Mouse (Mus musculus) MEL (cell line): ENCODE measurements at regions not wholly inside any gene's neighbourhood (a gene's known extent, or its start where the extent isn't known, plus 50 kb on each side); places are given as distances from the start of the nearest gene placed in this dataset.

Experiments
- DNase-seq: peaks from one replicate; pipeline ENCODE4 v3.0.0; 2011; ENCODE audit warnings: low read depth, low spot score
- H3K27ac ChIP-seq: 2 replicates; pipeline ENCODE4 v1.5.1; 2012; ENCODE audit warnings: low read depth, mild to moderate bottlenecking, control low read depth, low read length, moderate library complexity; ENCODE audit not compliant: control insufficient read depth
- H3K27me3 ChIP-seq, 2 experiments: fragments of 150-350 bp in 1 of 2; sonication (generic) in 1 of 2; 2 replicates each; pipeline ENCODE4 v1.6.1; 2012; ENCODE audit warnings: low read length in 2 of 2, mild to moderate bottlenecking in 2 of 2, improper control_type of control experiment in 1 of 2, moderate library complexity in 1 of 2; ENCODE audit not compliant: insufficient read depth in 2 of 2, control insufficient read depth in 1 of 2
- H3K36me3 ChIP-seq, 2 experiments: 2 replicates each; pipeline ENCODE4 v1.6.1; 2012 to 2014; ENCODE audit warnings: low read length in 2 of 2, improper control_type of control experiment in 1 of 2, inconsistent platforms in 1 of 2, mild to moderate bottlenecking in 1 of 2; ENCODE audit not compliant: insufficient read depth in 2 of 2, control insufficient read depth in 1 of 2
- H3K4me1 ChIP-seq, 2 experiments: fragments of 150-350 bp in 1 of 2; sonication (generic) in 1 of 2; 2 replicates each; pipeline ENCODE4 v1.6.1; 2012; ENCODE audit warnings: low read length in 2 of 2, improper control_type of control experiment in 1 of 2, mild to moderate bottlenecking in 1 of 2; ENCODE audit not compliant: insufficient read depth in 2 of 2, control insufficient read depth in 1 of 2
- H3K4me3 ChIP-seq, 2 experiments: fragments of 150-350 bp in 1 of 2; sonication (generic) in 1 of 2; 2 replicates each; pipeline ENCODE4 v1.5.1; 2012; ENCODE audit warnings: low read depth in 2 of 2, low read length in 2 of 2, mild to moderate bottlenecking in 2 of 2, moderate library complexity in 2 of 2, control low read depth in 1 of 2, improper control_type of control experiment in 1 of 2; ENCODE audit not compliant: control insufficient read depth in 1 of 2, insufficient read depth in 1 of 2
- H3K79me2 ChIP-seq: 2 replicates; pipeline ENCODE4 v1.6.1; 2012; ENCODE audit warnings: mild to moderate bottlenecking, low read length, moderate library complexity; ENCODE audit not compliant: control insufficient read depth, poor library complexity, insufficient read depth
- H3K9ac ChIP-seq: 2 replicates; pipeline ENCODE4 v1.6.1; 2012; ENCODE audit warnings: low read depth, mild to moderate bottlenecking, control low read depth, low read length, moderate library complexity; ENCODE audit not compliant: control insufficient read depth, poor library complexity, severe bottlenecking
- H3K9me3 ChIP-seq: fragments of 150-350 bp; sonication (generic); replicated peaks from 2 replicates; pipeline ENCODE4 v1.6.1; 2012; ENCODE audit warnings: mild to moderate bottlenecking, low read length, improper control_type of control experiment, moderate library complexity; ENCODE audit not compliant: insufficient read depth
- BHLHE40 ChIP-seq: IDR thresholded peaks from 2 replicates; pipeline ENCODE4 v1.6.1; 2012; ENCODE audit warnings: low read depth, mild to moderate bottlenecking, inconsistent platforms, low read length, improper control_type of control experiment, borderline replicate concordance
- CHD2 ChIP-seq: IDR thresholded peaks from 2 replicates; pipeline ENCODE4 v1.6.1; 2011; ENCODE audit warnings: low read length, improper control_type of control experiment
- CTCF ChIP-seq, 3 experiments: IDR thresholded peaks in 2 of 3; conservative IDR thresholded peaks in 1 of 3; 2 replicates each; pipeline ENCODE4 v1.5.1; 2011 to 2012; ENCODE audit warnings: low read length in 3 of 3, low read depth in 2 of 3, mild to moderate bottlenecking in 2 of 3, improper control_type of control experiment in 1 of 3, inconsistent platforms in 1 of 3, mixed read lengths in 1 of 3, moderate library complexity in 1 of 3; ENCODE audit not compliant: control insufficient read depth in 1 of 3, insufficient read depth in 1 of 3, poor library complexity in 1 of 3, severe bottlenecking in 1 of 3
- E2F4 ChIP-seq: IDR thresholded peaks from 2 replicates; pipeline ENCODE4 v1.6.1; 2011; ENCODE audit warnings: low read depth, low read length, improper control_type of control experiment, borderline replicate concordance
- ELF1 ChIP-seq: IDR thresholded peaks from 2 replicates; pipeline ENCODE4 v1.6.1; 2014; ENCODE audit warnings: low read depth, mild to moderate bottlenecking, inconsistent platforms, low read length, improper control_type of control experiment, moderate library complexity
- EP300 ChIP-seq, 2 experiments: IDR thresholded peaks; 2 replicates each; pipeline ENCODE4 v1.6.1; 2011; ENCODE audit warnings: improper control_type of control experiment in 2 of 2, low read length in 2 of 2, low read depth in 1 of 2, mild to moderate bottlenecking in 1 of 2
- ETS1 ChIP-seq: IDR thresholded peaks from 2 replicates; pipeline ENCODE4 v1.6.1; 2012; ENCODE audit warnings: low read depth, mild to moderate bottlenecking, inconsistent platforms, low read length, improper control_type of control experiment, moderate library complexity
- HCFC1 ChIP-seq: IDR thresholded peaks from 2 replicates; pipeline ENCODE4 v1.6.1; 2012; ENCODE audit warnings: low read depth, mild to moderate bottlenecking, inconsistent platforms, low read length, improper control_type of control experiment, moderate library complexity
- JUND ChIP-seq: IDR thresholded peaks from 2 replicates; pipeline ENCODE4 v1.6.1; 2011; ENCODE audit warnings: low read depth, mild to moderate bottlenecking, improper control_type of control experiment, low read length
- KAT2A ChIP-seq: conservative IDR thresholded peaks from 2 replicates; pipeline ENCODE4 v1.6.1; 2012; ENCODE audit warnings: low read depth, low read length, improper control_type of control experiment, inconsistent platforms
- MAZ ChIP-seq: IDR thresholded peaks from 2 replicates; pipeline ENCODE4 v1.6.1; 2012; ENCODE audit warnings: low read depth, mild to moderate bottlenecking, inconsistent platforms, low read length, improper control_type of control experiment
- MXI1 ChIP-seq: IDR thresholded peaks from 2 replicates; pipeline ENCODE4 v1.6.1; 2011; ENCODE audit warnings: mild to moderate bottlenecking, low read depth, low read length, improper control_type of control experiment
- POLR2A ChIP-seq, 2 experiments: IDR thresholded peaks; 2 replicates each; pipeline ENCODE4 v1.6.1; 2011 to 2012; ENCODE audit warnings: low read length in 2 of 2, mild to moderate bottlenecking in 2 of 2, control low read depth in 1 of 2, improper control_type of control experiment in 1 of 2, low read depth in 1 of 2, moderate library complexity in 1 of 2; ENCODE audit not compliant: control insufficient read depth in 1 of 2, insufficient read depth in 1 of 2, poor library complexity in 1 of 2
- POLR2AphosphoS2 ChIP-seq: IDR thresholded peaks from 2 replicates; pipeline ENCODE4 v1.6.1; 2011; ENCODE audit warnings: low read length, improper control_type of control experiment
- POLR2AphosphoS5 ChIP-seq: IDR thresholded peaks from 2 replicates; pipeline ENCODE4 v1.6.1; 2012; ENCODE audit warnings: low read depth, borderline replicate concordance, mild to moderate bottlenecking, inconsistent platforms, low read length, moderate library complexity, mixed read lengths
- RAD21 ChIP-seq: IDR thresholded peaks from 2 replicates; pipeline ENCODE4 v1.6.1; 2011; ENCODE audit warnings: mild to moderate bottlenecking, low read depth, low read length, improper control_type of control experiment
- RCOR1 ChIP-seq: IDR thresholded peaks from 2 replicates; pipeline ENCODE4 v1.6.1; 2012; ENCODE audit warnings: low read depth, mild to moderate bottlenecking, inconsistent platforms, low read length, improper control_type of control experiment
- SIN3A ChIP-seq: IDR thresholded peaks from 2 replicates; pipeline ENCODE4 v1.6.1; 2012; ENCODE audit warnings: low read length, improper control_type of control experiment, inconsistent platforms
- SMC3 ChIP-seq: IDR thresholded peaks from 2 replicates; pipeline ENCODE4 v1.6.1; 2011; ENCODE audit warnings: low read depth, low read length, improper control_type of control experiment
- TAL1 ChIP-seq: IDR thresholded peaks from 2 replicates; pipeline ENCODE4 v1.6.1; 2012; ENCODE audit warnings: mild to moderate bottlenecking, inconsistent platforms, low read length, moderate library complexity, mixed read lengths
- UBTF ChIP-seq: IDR thresholded peaks from 2 replicates; pipeline ENCODE4 v1.6.1; 2012; ENCODE audit warnings: low read depth, mild to moderate bottlenecking, inconsistent platforms, low read length, improper control_type of control experiment, moderate library complexity, borderline replicate concordance; ENCODE audit not compliant: insufficient read depth
- USF1 ChIP-seq: IDR thresholded peaks from 2 replicates; pipeline ENCODE4 v1.6.1; 2014; ENCODE audit warnings: low read depth, mild to moderate bottlenecking, inconsistent platforms, low read length, improper control_type of control experiment, moderate library complexity
- ZC3H11A ChIP-seq: IDR thresholded peaks from 2 replicates; pipeline ENCODE4 v1.6.1; 2012; ENCODE audit warnings: low read depth, mild to moderate bottlenecking, inconsistent platforms, low read length, improper control_type of control experiment
- ZMIZ1 ChIP-seq: IDR thresholded peaks from 2 replicates; pipeline ENCODE4 v1.6.1; 2012; ENCODE audit warnings: low read depth, mild to moderate bottlenecking, inconsistent platforms, low read length, improper control_type of control experiment, moderate library complexity

- Histone ChIP-seq H3K36me3 (no peaks in the 10 kb centered on the region), H3K4me1 (no peaks in the 10 kb centered on the region), H3K4me3 (no peak overlapping the region), H3K79me2 (no peaks in the 10 kb centered on the region), H3K27me3 (peaks cover 0 to 4% of the 10 kb centered on the region in 2 experiments; a peak in 3 of 4 replicates), H3K27ac (no peak overlapping the region), H3K9me3 (no peaks in the 10 kb centered on the region), H3K9ac (no peak overlapping the region)
- no peak for DNase-seq
- no peak for TF ChIP-seq UBTF
- no peak for TF ChIP-seq SIN3A
- no peak for TF ChIP-seq E2F4
- no peak for TF ChIP-seq POLR2AphosphoS5
- TF ChIP-seq ELF1 = no peak
- no peak for TF ChIP-seq HCFC1
- TF ChIP-seq USF1 = no peak
- TF ChIP-seq RAD21 = no peak
- TF ChIP-seq POLR2A (IDR thresholded peaks at IDR 0.05; ENCODE audit: control insufficient read depth in 1 of 2, insufficient read depth in 1 of 2, low read depth in 1 of 2, low read length in 2 of 2, poor library complexity in 1 of 2) = no peak
- TF ChIP-seq MXI1 = no peak
- TF ChIP-seq CHD2 = no peak
These were observed 74.3 kb upstream of the Gadd45a start for GRCm38 (mm10) chr6:67111581-67111980.

GRCm38 (mm10) chr6:67110391-67110790 lies 73.1 kb upstream of the Gadd45a start:
- TF ChIP-seq UBTF = no peak
- TF ChIP-seq TAL1 = no peak
- no peak for TF ChIP-seq CTCF (IDR thresholded peaks at IDR 0.05 in 2 of 3, conservative IDR thresholded peaks at IDR 0.05 in 1 of 3; ENCODE audit: control insufficient read depth in 1 of 3, insufficient read depth in 1 of 3, low read depth in 2 of 3, low read length in 3 of 3, poor library complexity in 1 of 3, severe bottlenecking in 1 of 3)
- no peak for TF ChIP-seq MXI1
- TF ChIP-seq KAT2A = no peak
- no peak for TF ChIP-seq SMC3
- no peak for TF ChIP-seq RCOR1
- TF ChIP-seq EP300 (IDR thresholded peaks at IDR 0.05; ENCODE audit: low read depth in 1 of 2, low read length in 2 of 2) = no peak
- no peak for TF ChIP-seq POLR2AphosphoS2
- no peak for TF ChIP-seq E2F4
- TF ChIP-seq USF1 = no peak
- no peak for TF ChIP-seq ZMIZ1
- TF ChIP-seq BHLHE40 = no peak
- no peak for TF ChIP-seq POLR2AphosphoS5
- TF ChIP-seq MAZ = no peak
- no peak for TF ChIP-seq ZC3H11A
- no peak for TF ChIP-seq JUND
- TF ChIP-seq ETS1 = no peak
- TF ChIP-seq CHD2 = no peak
- DNase-seq = no peak
- Histone ChIP-seq H3K4me1 (no peaks in the 10 kb centered on the region), H3K27ac (no peak overlapping the region), H3K79me2 (no peaks in the 10 kb centered on the region), H3K9ac (no peak overlapping the region), H3K4me3 (no peak overlapping the region), H3K27me3 (peaks cover 0 to 4% of the 10 kb centered on the region in 2 experiments; a peak in 3 of 4 replicates), H3K9me3 (no peaks in the 10 kb centered on the region), H3K36me3 (no peaks in the 10 kb centered on the region)
